Mouse (Mus musculus) hindbrain, embryonic 14.5 days (tissue): ENCODE measurements around the gene Ccdc177. TPM values are rescaled to one million over a fixed set of nuclear protein-coding genes. Genes with fewer than 3 reads are reported as not detected.

ENCODE experiments used
- ATAC-seq: fragments of 200-750 bp; cut with Nextera tagmentation; 2 replicates; pipeline ENCODE4 v1.8.0; 2017; ENCODE audit warnings: moderate number of reproducible peaks, mild to moderate bottlenecking, moderate TSS enrichment, moderate library complexity; ENCODE audit not compliant: low FRiP score
- DNase-seq: peaks from one replicate; pipeline ENCODE4 v3.0.0-alpha.2; 2015; ENCODE audit warnings: low spot score
- H3K27ac ChIP-seq: fragments of 300-500 bp; sonication (generic); 2 replicates; pipeline ENCODE4 v1.5.1; 2014; ENCODE audit warnings: mild to moderate bottlenecking, moderate library complexity
- H3K27me3 ChIP-seq: fragments of 300-500 bp; sonication (generic); 2 replicates; pipeline ENCODE4 v1.6.1; 2014; ENCODE audit warnings: mild to moderate bottlenecking, low read length, mixed read lengths; ENCODE audit not compliant: control insufficient read depth, insufficient read depth
- H3K36me3 ChIP-seq: fragments of 300-500 bp; sonication (generic); replicated peaks from 2 replicates; pipeline ENCODE4 v1.6.1; 2014; ENCODE audit not compliant: control insufficient read depth, insufficient read depth
- H3K4me1 ChIP-seq: fragments of 300-500 bp; sonication (generic); replicated peaks from 2 replicates; pipeline ENCODE4 v1.6.1; 2014; ENCODE audit warnings: antibody characterized with exemption, low read length, mixed read lengths; ENCODE audit not compliant: control insufficient read depth, insufficient read depth
- H3K4me2 ChIP-seq: fragments of 300-500 bp; sonication (generic); replicated peaks from 2 replicates; pipeline ENCODE4 v1.6.1; 2014; ENCODE audit warnings: mild to moderate bottlenecking, moderate library complexity
- H3K4me3 ChIP-seq: fragments of 300-500 bp; sonication (generic); replicated peaks from 2 replicates; pipeline ENCODE4 v1.5.1; 2014; ENCODE audit warnings: mild to moderate bottlenecking, low read length
- H3K9ac ChIP-seq: fragments of 300-500 bp; sonication (generic); 2 replicates; pipeline ENCODE4 v1.6.1; 2014
- H3K9me3 ChIP-seq: fragments of 300-500 bp; sonication (generic); 2 replicates; pipeline ENCODE4 v1.6.1; 2016; ENCODE audit warnings: low read length; ENCODE audit not compliant: control insufficient read depth
- WGBS: fragments of 180-500 bp; shearing (Covaris S2); extraction: QIAGEN DNeasy Blood & Tissue Kit; methylation state at CpG from one replicate; pipeline ENCODE4 v1.1.7; 2014; 5-methylcytosine and 5-hydroxymethylcytosine counted together
- polyA plus RNA-seq: library from polyadenylated mRNA; unstranded; fragments of >200 nt; fragmentation: Nextera tagmentation; extraction: Ambion mirVana; gene quantifications from 2 replicates; pipeline ENCODE4 v1.2.1, GENCODE M21; 2014

The Ccdc177 gene
- polyA plus RNA-seq, result 4.6 and 5.2 TPM in 2 replicates

DNA sequence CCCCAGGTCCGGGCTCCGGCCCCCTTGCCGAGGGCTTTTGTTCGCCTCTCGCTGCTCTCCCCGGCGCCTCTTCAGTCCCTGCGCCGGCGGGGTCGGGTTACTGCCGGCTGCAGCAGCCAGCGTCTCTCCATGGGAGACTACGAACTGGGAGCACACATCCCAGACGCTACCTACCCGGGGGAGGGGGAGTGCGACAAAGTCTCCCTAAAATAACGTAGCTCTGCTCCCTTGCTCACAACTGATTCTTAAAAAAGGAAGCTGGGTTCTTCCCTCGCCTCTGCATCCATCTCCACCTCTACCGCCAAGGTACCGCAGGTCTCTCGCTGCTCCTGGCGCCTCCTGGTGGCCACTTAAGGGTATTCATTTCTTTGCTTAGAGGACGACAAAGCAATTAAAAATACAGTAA is at the start of gene Ccdc177:
Gene Ccdc177 (minus strand): TSS at position 292 of the 406 bp plus-strand sequence.
- Histone ChIP-seq H3K4me1 (peaks cover 27% of the 10 kb centered on the region), H3K27ac (peak within 1 kb of the TSS; percentile 96), H3K9me3 (peaks cover 26% of the 10 kb centered on the region), H3K4me2 (peak within 1 kb of the TSS; percentile 72), H3K36me3 (peaks cover 35% of the 10 kb centered on the region), H3K9ac (peak within 1 kb of the TSS; percentile 92), H3K27me3 (0 out of 2 replicates have a peak, but pooled peaks cover 4% of the 10 kb centered on the region), H3K4me3 (peak within 1 kb of the TSS; percentile 56)
- peak; percentile 90 for DNase-seq
- ATAC-seq, result peak; percentile 71
- WGBS, result 0% methylated on average over 24 of the region's 24 CpGs

- H3K27me3 ChIP-seq, result no peaks in the 10 kb centered on the region
- H3K4me2 ChIP-seq, result no peak overlapping the region
- H3K4me3 ChIP-seq, result no peak overlapping the region
- DNase-seq, result no peak
- H3K27ac ChIP-seq, result no peak overlapping the region
- ATAC-seq, result no peak
- no peaks in the 10 kb centered on the region for H3K9me3 ChIP-seq
- peaks cover 10% of the 10 kb centered on the region for H3K4me1 ChIP-seq
- no peak overlapping the region for H3K9ac ChIP-seq
- no peaks in the 10 kb centered on the region for H3K36me3 ChIP-seq
- 86% methylated on average over 2 of the region's 2 CpGs for WGBS
Measured at GRCm38 (mm10) chr12:80810005-80810404, 49.5 kb upstream of the Ccdc177 start.

DNA sequence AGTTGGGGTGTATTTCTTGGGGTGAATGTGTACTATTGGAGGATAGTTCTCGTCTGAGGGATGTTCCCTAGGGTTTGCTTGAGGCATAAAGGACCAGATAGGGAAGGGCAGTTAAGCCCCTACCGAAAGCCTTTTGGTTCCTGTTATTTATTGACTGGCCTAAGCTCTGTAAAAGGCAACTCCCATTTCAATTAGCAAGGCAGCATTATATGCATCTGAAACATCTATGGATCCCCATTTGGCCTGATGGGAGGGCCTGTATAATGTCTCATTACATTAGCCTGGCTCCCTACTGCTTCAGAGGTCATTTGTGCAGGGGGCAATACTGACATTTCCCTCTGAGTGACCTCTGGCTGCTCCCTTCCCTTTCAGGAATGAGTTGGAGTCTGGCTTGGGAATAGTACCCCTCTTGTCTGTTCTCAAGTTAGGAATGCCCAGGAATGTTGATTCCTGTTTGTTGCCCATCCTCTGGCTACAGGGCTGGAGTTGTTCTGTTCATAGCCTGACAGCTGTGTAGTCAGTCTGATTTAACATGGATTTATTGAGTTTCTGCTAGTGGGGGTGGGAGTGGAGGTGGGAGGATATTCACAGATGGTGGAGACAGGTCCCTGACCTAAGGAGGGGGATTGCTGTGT is 47.1 kb upstream of the Ccdc177 start:
- H3K27ac ChIP-seq, result no peak overlapping the region

GRCm38 (mm10) chr12:80804861-80805428 is 44.5 kb upstream of the Ccdc177 start:
- no peak overlapping the region for H3K4me3 ChIP-seq
- no peaks in the 10 kb centered on the region for H3K9me3 ChIP-seq
- no peak for ATAC-seq
- no peak overlapping the region for H3K9ac ChIP-seq
- no peak for DNase-seq
- no peaks in the 10 kb centered on the region for H3K36me3 ChIP-seq
- WGBS, result 96% methylated on average over 6 of the region's 6 CpGs
- H3K4me1 ChIP-seq, result peaks cover 11% of the 10 kb centered on the region
- H3K4me2 ChIP-seq, result no peak overlapping the region
- H3K27ac ChIP-seq, result no peak overlapping the region
- no peaks in the 10 kb centered on the region for H3K27me3 ChIP-seq

More for the DNA sequence above, 47.1 kb upstream of the Ccdc177 start:
- ATAC-seq (no peak), DNase-seq (no peak)
- Histone ChIP-seq H3K36me3 (no peaks in the 10 kb centered on the region), H3K4me1 (peaks cover 15% of the 10 kb centered on the region), H3K27me3 (no peaks in the 10 kb centered on the region), H3K9ac (no peak overlapping the region), H3K4me2 (no peak overlapping the region), H3K4me3 (no peak overlapping the region), H3K9me3 (no peaks in the 10 kb centered on the region)
- 20% methylated on average over 2 of the region's 2 CpGs for WGBS

DNA sequence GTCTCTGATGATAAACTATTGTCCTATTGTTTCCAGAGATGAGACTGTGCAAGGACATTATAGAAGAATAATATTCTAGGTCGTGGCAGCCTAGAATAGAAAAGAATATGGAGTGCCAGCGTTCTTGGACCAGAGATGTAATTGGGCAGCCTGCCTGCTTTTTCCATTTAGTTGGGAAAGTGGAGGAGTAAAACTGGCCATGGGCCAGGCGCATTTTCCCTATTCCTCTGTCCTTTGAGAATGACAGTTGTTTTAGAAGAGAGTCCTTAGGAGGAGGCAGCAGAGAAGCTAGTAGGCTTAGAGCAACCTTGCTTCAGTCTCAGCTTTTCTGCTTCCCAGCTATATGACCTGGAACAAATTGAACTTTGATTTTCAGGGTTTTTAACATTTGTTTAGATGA is 43.4 kb upstream of the Ccdc177 start:
- WGBS, result 46% methylated on average over 3 of the region's 3 CpGs
- Histone ChIP-seq H3K9me3 (no peaks in the 10 kb centered on the region), H3K4me3 (no peak overlapping the region), H3K27ac (no peak overlapping the region), H3K9ac (no peak overlapping the region), H3K4me1 (peaks cover 11% of the 10 kb centered on the region), H3K36me3 (no peaks in the 10 kb centered on the region), H3K4me2 (no peak overlapping the region), H3K27me3 (no peaks in the 10 kb centered on the region)
- ATAC-seq (no peak), DNase-seq (peak; percentile 40)

- Histone ChIP-seq H3K9me3 (no peaks in the 10 kb centered on the region), H3K9ac (no peak overlapping the region), H3K4me3 (no peak overlapping the region), H3K4me2 (no peak overlapping the region), H3K4me1 (peaks cover 5% of the 10 kb centered on the region; the same call in 1 of the 2 replicates), H3K27me3 (no peaks in the 10 kb centered on the region), H3K27ac (no peak overlapping the region), H3K36me3 (no peaks in the 10 kb centered on the region)
- DNase-seq (no peak), ATAC-seq (no peak)
- WGBS, result 100% methylated on average over 1 of the region's 1 CpGs
Measured at GRCm38 (mm10) chr12:80801443-80801842, 41.0 kb upstream of the Ccdc177 start.

GRCm38 (mm10) chr12:80800156-80800555 is 39.7 kb upstream of the Ccdc177 start:
- 99% methylated on average over 3 of the region's 3 CpGs for WGBS
- Histone ChIP-seq H3K4me1 (peaks cover 5% of the 10 kb centered on the region; the same call in 1 of the 2 replicates), H3K36me3 (no peaks in the 10 kb centered on the region), H3K4me2 (no peak overlapping the region), H3K4me3 (no peak overlapping the region), H3K27ac (no peak overlapping the region), H3K27me3 (no peaks in the 10 kb centered on the region), H3K9me3 (no peaks in the 10 kb centered on the region), H3K9ac (no peak overlapping the region)
- DNase-seq, result no peak
- no peak for ATAC-seq

DNA sequence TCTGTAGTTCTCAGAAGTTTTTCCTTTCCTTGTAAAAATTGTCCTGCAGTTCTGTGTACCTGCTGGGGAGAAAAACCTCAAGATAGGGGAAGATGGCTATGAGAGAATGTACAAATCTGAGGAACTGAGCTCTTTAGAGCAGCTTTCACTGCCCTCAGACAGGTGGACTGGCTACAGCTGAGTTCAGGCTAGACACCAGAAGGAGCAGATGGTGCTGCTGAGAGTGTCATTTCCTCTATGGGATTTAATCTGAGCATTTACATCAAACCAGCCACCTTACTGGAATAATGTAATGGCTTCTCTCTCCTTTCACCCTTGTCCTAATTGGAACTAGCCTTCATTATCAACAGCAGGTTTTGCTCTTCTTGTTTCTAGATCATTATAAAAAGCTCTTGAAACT is 37.8 kb upstream of the Ccdc177 start:
- DNase-seq, result no peak
- no peaks in the 10 kb centered on the region for H3K27me3 ChIP-seq
- H3K9ac ChIP-seq, result no peak overlapping the region
- H3K9me3 ChIP-seq, result no peaks in the 10 kb centered on the region
- H3K27ac ChIP-seq, result no peak overlapping the region
- H3K36me3 ChIP-seq, result no peaks in the 10 kb centered on the region
- no peaks in the 10 kb centered on the region for H3K4me1 ChIP-seq
- no peak for ATAC-seq
- H3K4me3 ChIP-seq, result no peak overlapping the region
- H3K4me2 ChIP-seq, result no peak overlapping the region

GRCm38 (mm10) chr12:80794935-80795785 is 34.7 kb upstream of the Ccdc177 start:
- ATAC-seq (no peak), DNase-seq (no peak)
- 63% methylated on average over 2 of the region's 2 CpGs for WGBS
- Histone ChIP-seq H3K9ac (no peak overlapping the region), H3K4me2 (no peak overlapping the region), H3K27me3 (no peaks in the 10 kb centered on the region), H3K4me1 (peaks cover 15% of the 10 kb centered on the region), H3K9me3 (no peaks in the 10 kb centered on the region), H3K27ac (no peak overlapping the region), H3K4me3 (no peak overlapping the region), H3K36me3 (no peaks in the 10 kb centered on the region)
